Mouse (Mus musculus): ENCODE measurements around the gene Vmn2r114. TPM values are rescaled to one million over a fixed set of nuclear protein-coding genes. Genes with fewer than 3 reads are reported as not detected.
"Not testable (repeated sequence)": the region's sequence is repeated elsewhere in the genome, so short reads cannot be mapped to it uniquely, and the experiment has no call there.

Vmn2r114 gene
- not detected for total RNA-seq (2021)

GRCm38 (mm10) chr17:23312437-23312836 is at the start of gene Vmn2r114:
Vmn2r114 (minus strand) TSS chr17:23312537.
- intact Hi-C loops (cut with DNase I); DNase-seq (ENCODE audit: low spot score): not testable (repeated sequence)

GRCm38 (mm10) chr17:23351644-23352043 is 39.3 kb upstream of the Vmn2r114 start:
- intact Hi-C loops (cut with DNase I) = no loop called here
- no peak for DNase-seq (ENCODE audit: low spot score)

GRCm38 (mm10) chr17:23343441-23343840 is 31.1 kb upstream of the Vmn2r114 start, which contains the start of gene Vmn2r115:
Vmn2r115 (plus strand) TSS chr17:23343741.
- DNase-seq (ENCODE audit: low spot score); intact Hi-C loops (cut with DNase I): not testable (repeated sequence)

- DNase-seq (ENCODE audit: low spot score) = no peak
- intact Hi-C loops (cut with DNase I) = no loop called here
Observed at GRCm38 (mm10) chr17:23330657-23331056, 18.3 kb upstream of the Vmn2r114 start.

Other genes starting within 250 kb of the Vmn2r114 start
- 1 to 10 TPM; 4.0 to 7.0 TPM for gene Zfp40, start 119.3 kb downstream of the Vmn2r114 start, total RNA-seq (2021)
- gene Vmn2r115, start 31.2 kb upstream of the Vmn2r114 start, total RNA-seq (2021) = not detected
- not detected for gene Vmn2r116, start 72.1 kb upstream of the Vmn2r114 start, total RNA-seq (2021)
- not detected for gene Vmn2r117, start 167.2 kb upstream of the Vmn2r114 start, total RNA-seq (2021)

Measured in heart, postnatal 25 days (tissue).